Mouse (Mus musculus): Measurements from ENCODE around the gene Egr2. TPM values are rescaled to one million over a fixed set of nuclear protein-coding genes. Genes with fewer than 3 reads are reported as not detected.

The Egr2 gene
- 12.5 and 17.7 TPM in 2 replicates for polyA plus RNA-seq (2012; rRNA removed)

DNA sequence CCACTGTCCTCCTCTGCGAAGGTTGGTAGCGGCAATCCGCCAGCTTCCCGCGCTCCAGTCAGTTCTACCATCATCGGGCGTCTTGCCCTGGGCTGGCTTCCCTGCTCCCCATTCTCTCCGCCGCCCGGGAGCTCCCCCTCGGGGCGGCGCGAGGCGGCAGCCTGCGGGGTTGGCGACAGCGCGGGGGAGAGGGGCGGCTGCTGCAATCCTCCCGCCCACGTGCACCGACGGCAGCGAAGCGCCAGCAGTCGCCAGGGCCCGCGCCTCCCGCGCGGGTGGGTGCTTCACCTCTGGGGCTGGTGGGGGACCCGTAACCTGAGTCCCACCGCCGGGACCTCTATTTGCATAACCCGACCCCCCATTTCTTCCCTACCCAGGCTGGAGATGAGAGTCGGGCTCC lies at the start of gene Egr2:
Gene Egr2, plus strand, starts transcription at position 220 of the 400 bp plus-strand sequence.
- no peak within 1 kb of the TSS; the same call in 1 of the 2 replicates for H3K27ac ChIP-seq (ENCODE audit: insufficient read depth, low read length)
- DNase-seq (ENCODE audit: low read depth in 1 of 2, low spot score in 2 of 2), result peak in 1 of 2 experiments; percentile 22

DNA sequence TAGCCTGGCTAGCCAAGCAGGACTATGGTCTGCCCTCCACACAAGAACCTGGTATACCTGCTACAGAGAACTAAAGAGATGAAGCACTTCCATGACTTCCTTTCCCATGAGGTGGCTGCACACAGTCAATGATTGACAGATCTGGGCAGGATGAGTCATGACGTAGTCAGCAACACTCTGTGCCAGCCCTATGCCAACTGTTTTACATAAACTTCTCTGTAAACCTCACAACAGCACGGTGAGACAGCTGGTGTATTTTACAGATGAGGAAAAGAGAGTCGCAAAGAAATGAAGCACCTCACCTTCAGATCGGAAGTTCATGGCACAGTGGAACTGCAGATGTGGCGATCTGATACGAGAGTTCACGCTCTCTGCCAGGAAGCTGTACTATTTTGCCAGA lies 47.8 kb upstream of the Egr2 start:
- H3K4me1 ChIP-seq (ENCODE audit: control insufficient read depth, insufficient read depth, insufficient read length), result no peaks in the 10 kb centered on the region; the same call in 1 of the 2 replicates
- WGBS, result 59% methylated on average over 7 of the region's 7 CpGs
- no peak for TF ChIP-seq CTCF (IDR thresholded peaks at IDR 0.05; ENCODE audit: extremely low read depth, insufficient read depth, insufficient read length, insufficient replicate concordance)
- TF ChIP-seq POLR2A (IDR thresholded peaks at IDR 0.05; ENCODE audit: low read depth, low read length), result no peak

More for the DNA sequence above, at the start of gene Egr2:
- peaks cover 5% of the 10 kb centered on the region for H3K4me1 ChIP-seq (ENCODE audit: control insufficient read depth, insufficient read depth, insufficient read length)
- WGBS, result 1% methylated on average over 37 of the region's 37 CpGs
- peaks cover 21% of the 10 kb centered on the region for H3K27me3 ChIP-seq (ENCODE audit: control insufficient read depth, insufficient read depth, low read length)
- 0 out of 2 replicates have a peak, but pooled peaks have one; percentile 1 for TF ChIP-seq CTCF (IDR thresholded peaks at IDR 0.05; ENCODE audit: extremely low read depth, insufficient read depth, insufficient read length, insufficient replicate concordance)
- no peak for TF ChIP-seq POLR2A (IDR thresholded peaks at IDR 0.05; ENCODE audit: low read depth, low read length)
- no peaks in the 10 kb centered on the region for H3K36me3 ChIP-seq (ENCODE audit: control insufficient read depth, insufficient read depth, low read length)
- H3K4me3 ChIP-seq (ENCODE audit: extremely low read depth, insufficient read depth, insufficient read length), result peak within 1 kb of the TSS; percentile 59

DNA sequence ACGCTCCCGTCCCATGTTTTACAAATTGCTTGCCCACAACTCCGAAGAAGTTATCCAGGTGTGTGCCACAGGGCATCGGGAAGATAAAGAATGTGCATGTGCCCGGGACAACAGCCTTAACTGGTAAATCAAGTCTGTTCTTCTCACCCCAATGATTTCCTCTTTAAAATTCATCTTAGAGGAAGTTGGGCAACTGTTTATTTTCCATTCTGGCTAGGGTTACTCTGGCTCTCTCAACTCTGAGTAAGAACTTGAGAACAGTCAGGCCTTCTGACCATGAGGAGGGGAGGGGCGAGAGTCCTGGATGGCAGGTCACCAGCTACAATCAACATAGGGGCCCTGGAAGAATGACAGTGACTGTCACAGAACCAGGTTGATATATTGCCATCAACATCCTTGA lies 45.4 kb upstream of the Egr2 start:
- TF ChIP-seq POLR2A (IDR thresholded peaks at IDR 0.05; ENCODE audit: low read depth, low read length) (no peak), CTCF (IDR thresholded peaks at IDR 0.05; ENCODE audit: extremely low read depth, insufficient read depth, insufficient read length, insufficient replicate concordance) (no peak)
- Histone ChIP-seq H3K4me3 (ENCODE audit: extremely low read depth, insufficient read depth, insufficient read length) (no peak overlapping the region), H3K36me3 (ENCODE audit: control insufficient read depth, insufficient read depth, low read length) (no peaks in the 10 kb centered on the region), H3K27ac (ENCODE audit: insufficient read depth, low read length) (no peak overlapping the region), H3K4me1 (ENCODE audit: control insufficient read depth, insufficient read depth, insufficient read length) (no peaks in the 10 kb centered on the region; the same call in 1 of the 2 replicates), H3K27me3 (ENCODE audit: control insufficient read depth, insufficient read depth, low read length) (no peaks in the 10 kb centered on the region)
- 62% methylated on average over 6 of the region's 6 CpGs for WGBS
- DNase-seq (ENCODE audit: low read depth in 1 of 2, low spot score in 2 of 2), result no peak

More for the DNA sequence above, 47.8 kb upstream of the Egr2 start:
- Histone ChIP-seq H3K4me3 (ENCODE audit: extremely low read depth, insufficient read depth, insufficient read length) (no peak overlapping the region), H3K27me3 (ENCODE audit: control insufficient read depth, insufficient read depth, low read length) (no peaks in the 10 kb centered on the region), H3K36me3 (ENCODE audit: control insufficient read depth, insufficient read depth, low read length) (no peaks in the 10 kb centered on the region), H3K27ac (ENCODE audit: insufficient read depth, low read length) (no peak overlapping the region)
- DNase-seq (ENCODE audit: low read depth in 1 of 2, low spot score in 2 of 2), result no peak

DNA sequence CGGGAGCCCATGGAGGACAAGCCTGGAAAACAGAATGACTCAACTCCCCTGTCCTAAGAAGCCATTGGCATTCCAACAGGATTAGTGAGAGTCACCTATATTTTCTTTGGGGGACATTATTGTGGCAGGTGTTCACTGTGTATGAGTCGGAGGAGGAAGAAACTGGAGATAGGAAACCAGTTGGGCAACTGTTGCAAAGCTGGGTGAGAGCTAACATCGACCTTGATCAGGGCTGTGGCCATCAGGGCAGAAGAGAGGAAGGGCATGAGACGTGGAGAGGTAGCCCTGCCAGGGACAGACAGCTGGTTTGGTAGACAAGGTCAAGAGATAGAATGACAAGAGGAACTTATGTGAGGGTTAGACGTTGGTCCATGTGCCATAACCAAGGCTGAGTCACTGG lies 44.6 kb upstream of the Egr2 start:
- WGBS, result 51% methylated on average over 5 of the region's 5 CpGs
- H3K36me3 ChIP-seq (ENCODE audit: control insufficient read depth, insufficient read depth, low read length), result no peaks in the 10 kb centered on the region
- no peak overlapping the region for H3K4me3 ChIP-seq (ENCODE audit: extremely low read depth, insufficient read depth, insufficient read length)
- H3K4me1 ChIP-seq (ENCODE audit: control insufficient read depth, insufficient read depth, insufficient read length), result no peaks in the 10 kb centered on the region; the same call in 1 of the 2 replicates
- no peak for DNase-seq (ENCODE audit: low read depth in 1 of 2, low spot score in 2 of 2)
- no peaks in the 10 kb centered on the region for H3K27me3 ChIP-seq (ENCODE audit: control insufficient read depth, insufficient read depth, low read length)
- TF ChIP-seq POLR2A (IDR thresholded peaks at IDR 0.05; ENCODE audit: low read depth, low read length) (no peak), CTCF (IDR thresholded peaks at IDR 0.05; ENCODE audit: extremely low read depth, insufficient read depth, insufficient read length, insufficient replicate concordance) (no peak)
- no peak overlapping the region for H3K27ac ChIP-seq (ENCODE audit: insufficient read depth, low read length)

DNA sequence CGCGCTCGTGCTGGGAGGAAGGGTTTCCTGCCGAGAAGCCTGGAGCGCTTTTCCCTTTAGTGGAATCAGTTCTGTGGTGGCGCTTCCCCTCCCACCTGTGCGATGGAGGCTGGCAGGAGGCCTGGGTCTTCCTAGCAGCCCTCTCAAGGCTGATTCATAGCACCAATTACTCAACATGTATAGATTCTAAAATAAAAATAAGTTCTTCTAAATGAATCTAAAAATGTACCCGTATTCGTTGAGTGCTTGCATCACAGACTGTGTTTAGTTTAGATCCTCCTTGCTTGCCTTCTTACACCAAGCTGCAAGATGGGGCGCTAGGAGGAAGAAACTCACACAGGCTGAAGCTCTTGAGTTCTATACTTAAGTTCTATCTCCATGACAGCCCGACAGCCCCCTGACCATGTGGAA lies 43.1 kb upstream of the Egr2 start:
- H3K4me1 ChIP-seq (ENCODE audit: control insufficient read depth, insufficient read depth, insufficient read length), result no peaks in the 10 kb centered on the region; the same call in 1 of the 2 replicates
- no peak for DNase-seq (ENCODE audit: low read depth in 1 of 2, low spot score in 2 of 2)
- 90% methylated on average over 11 of the region's 11 CpGs for WGBS
- H3K27me3 ChIP-seq (ENCODE audit: control insufficient read depth, insufficient read depth, low read length), result no peaks in the 10 kb centered on the region
- no peaks in the 10 kb centered on the region for H3K36me3 ChIP-seq (ENCODE audit: control insufficient read depth, insufficient read depth, low read length)
- TF ChIP-seq POLR2A (IDR thresholded peaks at IDR 0.05; ENCODE audit: low read depth, low read length), result no peak
- no peak for TF ChIP-seq CTCF (IDR thresholded peaks at IDR 0.05; ENCODE audit: extremely low read depth, insufficient read depth, insufficient read length, insufficient replicate concordance)
- no peak overlapping the region for H3K27ac ChIP-seq (ENCODE audit: insufficient read depth, low read length)
- H3K4me3 ChIP-seq (ENCODE audit: extremely low read depth, insufficient read depth, insufficient read length), result no peak overlapping the region

DNA sequence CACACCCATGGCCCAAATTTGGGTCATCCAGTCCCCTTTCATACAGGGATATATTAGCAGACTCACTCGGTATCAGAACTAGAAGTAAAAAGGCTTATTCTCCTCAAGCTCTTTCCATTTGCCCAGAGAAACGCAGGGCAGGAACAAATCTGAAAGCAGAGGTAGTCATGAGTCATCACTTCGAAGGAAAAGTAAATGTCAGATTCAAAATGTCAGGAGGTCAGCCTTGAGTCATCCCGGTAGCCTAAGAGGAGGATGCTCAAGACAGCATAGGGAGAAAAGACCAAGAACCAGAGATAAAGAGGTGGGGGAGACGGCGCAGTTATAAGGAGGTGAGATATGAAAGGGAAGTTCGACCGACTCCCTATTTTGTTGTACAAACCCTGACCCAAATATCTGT lies 41.7 kb upstream of the Egr2 start:
- Histone ChIP-seq H3K27me3 (ENCODE audit: control insufficient read depth, insufficient read depth, low read length) (no peaks in the 10 kb centered on the region), H3K4me3 (ENCODE audit: extremely low read depth, insufficient read depth, insufficient read length) (no peak overlapping the region), H3K36me3 (ENCODE audit: control insufficient read depth, insufficient read depth, low read length) (no peaks in the 10 kb centered on the region), H3K4me1 (ENCODE audit: control insufficient read depth, insufficient read depth, insufficient read length) (peaks cover 2% of the 10 kb centered on the region; the same call in 1 of the 2 replicates), H3K27ac (ENCODE audit: insufficient read depth, low read length) (no peak overlapping the region)
- DNase-seq (ENCODE audit: low read depth in 1 of 2, low spot score in 2 of 2), result no peak
- TF ChIP-seq POLR2A (IDR thresholded peaks at IDR 0.05; ENCODE audit: low read depth, low read length) (no peak), CTCF (IDR thresholded peaks at IDR 0.05; ENCODE audit: extremely low read depth, insufficient read depth, insufficient read length, insufficient replicate concordance) (no peak)
- 79% methylated on average over 8 of the region's 8 CpGs for WGBS

DNA sequence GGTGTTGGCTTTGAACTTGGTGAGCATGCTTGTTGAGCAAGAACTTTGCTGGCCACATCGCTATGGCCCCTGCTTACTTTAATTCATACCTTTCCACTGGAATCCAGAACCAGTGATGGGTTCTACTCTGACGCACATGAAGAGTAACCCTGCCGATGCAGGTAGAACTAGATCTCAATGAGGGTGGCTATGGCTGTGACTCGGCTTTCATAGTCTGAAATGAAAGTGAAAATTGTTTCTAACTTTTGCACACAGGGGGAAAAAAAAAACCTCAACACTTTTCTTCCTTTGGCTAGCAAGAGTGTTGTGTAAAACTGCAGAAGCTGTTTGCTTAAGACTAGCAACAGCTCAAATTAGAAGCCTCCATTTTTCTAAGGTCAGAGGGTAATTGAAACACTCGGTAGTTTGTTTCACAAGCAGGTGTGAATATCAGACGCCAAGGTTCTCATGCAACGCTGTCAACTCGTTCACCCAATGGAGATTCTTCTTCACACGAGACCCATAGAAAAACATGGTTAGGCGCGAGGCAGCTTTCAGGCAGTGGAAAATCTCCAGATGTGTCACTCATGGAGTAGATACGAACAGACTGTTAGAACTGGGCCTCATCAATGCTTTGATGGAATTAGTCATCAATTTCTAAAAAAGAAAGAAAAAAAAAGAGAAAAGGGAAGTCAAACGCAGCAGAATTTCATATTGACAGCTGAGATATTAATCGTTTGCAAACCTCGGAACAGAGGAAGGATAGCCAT lies 38.0 kb upstream of the Egr2 start:
- WGBS, result 52% methylated on average over 15 of the region's 15 CpGs
- Histone ChIP-seq H3K36me3 (ENCODE audit: control insufficient read depth, insufficient read depth, low read length) (no peaks in the 10 kb centered on the region), H3K27ac (ENCODE audit: insufficient read depth, low read length) (no peak overlapping the region), H3K27me3 (ENCODE audit: control insufficient read depth, insufficient read depth, low read length) (no peaks in the 10 kb centered on the region), H3K4me1 (ENCODE audit: control insufficient read depth, insufficient read depth, insufficient read length) (peaks cover 2% of the 10 kb centered on the region; the same call in 1 of the 2 replicates), H3K4me3 (ENCODE audit: extremely low read depth, insufficient read depth, insufficient read length) (no peak overlapping the region)
- no peak for DNase-seq (ENCODE audit: low read depth in 1 of 2, low spot score in 2 of 2)
- TF ChIP-seq POLR2A (IDR thresholded peaks at IDR 0.05; ENCODE audit: low read depth, low read length) (no peak), CTCF (IDR thresholded peaks at IDR 0.05; ENCODE audit: extremely low read depth, insufficient read depth, insufficient read length, insufficient replicate concordance) (no peak)
